Mouse (Mus musculus): ENCODE results near the gene Yjefn3.

Gene Yjefn3

DNA sequence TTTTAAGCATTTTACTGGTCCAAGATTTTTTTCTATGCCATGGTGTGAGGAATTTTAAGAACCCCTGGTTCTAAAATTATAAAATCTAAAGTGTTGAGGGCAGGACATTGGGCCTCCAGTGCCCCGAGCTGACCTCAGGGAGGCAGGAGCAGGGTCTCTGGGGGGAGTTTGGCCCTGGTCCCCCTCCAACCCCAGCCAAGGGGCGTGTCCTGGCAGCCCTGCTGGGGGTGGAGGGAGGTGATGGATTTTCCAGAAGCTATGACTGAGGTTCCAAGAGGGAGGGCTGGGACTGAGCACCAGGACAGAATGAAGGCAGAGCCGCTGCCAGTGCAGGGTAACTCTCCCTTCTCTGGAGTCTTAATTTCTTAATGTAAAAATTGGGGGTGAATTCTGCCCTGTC is 24.5 kb downstream of the Yjefn3 start:
- no peak for DNase-seq

DNA sequence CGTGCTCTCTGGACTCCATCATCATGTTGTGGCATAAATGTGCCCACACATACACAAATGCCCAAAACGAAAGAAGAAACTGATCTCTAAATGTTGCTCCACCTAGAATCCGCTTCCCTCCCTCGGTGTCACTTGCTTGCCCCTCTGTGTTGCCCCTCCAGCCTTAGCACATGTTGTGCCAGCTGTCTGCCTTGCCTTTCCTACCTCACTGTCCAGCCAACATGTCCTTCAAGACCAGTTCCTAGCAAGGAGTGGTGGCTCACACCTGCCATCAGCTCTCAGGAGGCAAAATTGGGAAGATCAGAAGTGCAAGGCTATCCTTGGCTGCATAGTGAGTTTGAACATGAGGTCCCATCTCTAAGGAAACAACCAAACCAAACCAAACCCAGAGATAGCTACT is 25.1 kb downstream of the Yjefn3 start:
- DNase-seq = no peak

- DNase-seq = no peak
These were observed 25.5 kb downstream of the Yjefn3 start for GRCm38 (mm10) chr8:69876967-69877366.

DNA sequence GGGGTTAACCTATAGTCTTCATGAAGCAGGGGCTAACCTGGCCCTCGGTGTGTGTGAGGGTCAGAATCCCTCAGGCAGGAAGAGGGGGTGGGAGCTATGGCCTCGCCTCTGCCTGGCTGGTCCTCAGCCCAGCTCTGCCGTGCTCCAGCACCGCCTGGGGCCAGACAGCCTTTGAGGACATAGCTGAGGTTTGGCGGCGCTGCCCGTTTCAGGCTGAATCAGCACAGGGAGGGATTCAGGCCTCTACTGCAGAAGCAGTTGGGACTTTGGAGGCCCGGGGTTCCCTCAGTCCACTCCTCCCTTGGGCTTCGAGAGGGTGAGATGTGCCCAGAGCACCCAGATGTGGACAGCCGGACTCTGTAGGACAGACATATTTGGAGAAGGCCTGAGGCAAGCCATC is 26.4 kb downstream of the Yjefn3 start:
- no peak for DNase-seq

DNA sequence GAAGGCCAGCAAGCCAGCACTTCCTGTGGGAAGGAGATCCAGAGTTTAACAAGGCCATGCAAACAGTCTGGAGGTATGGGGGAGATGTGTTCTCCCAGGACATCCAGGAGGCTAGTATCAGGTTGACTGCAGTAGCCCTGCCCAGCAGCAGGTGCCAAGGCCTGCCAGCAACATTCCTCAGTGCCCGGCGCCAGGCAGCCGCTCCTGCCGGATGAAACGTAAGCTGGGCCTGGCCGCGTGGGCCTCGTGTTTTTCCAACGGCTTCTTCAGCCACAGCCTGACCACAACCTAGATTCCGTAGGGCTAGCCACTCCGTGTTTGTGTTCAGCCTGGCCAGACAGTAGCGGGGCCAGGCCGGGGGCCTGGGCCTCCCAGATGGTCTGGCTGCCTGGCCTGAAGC is 27.9 kb downstream of the Yjefn3 start:
- no peak for DNase-seq

GRCm38 (mm10) chr8:69874155-69874554 is 28.4 kb downstream of the Yjefn3 start:
- DNase-seq = peak; percentile 73 to 74

DNA sequence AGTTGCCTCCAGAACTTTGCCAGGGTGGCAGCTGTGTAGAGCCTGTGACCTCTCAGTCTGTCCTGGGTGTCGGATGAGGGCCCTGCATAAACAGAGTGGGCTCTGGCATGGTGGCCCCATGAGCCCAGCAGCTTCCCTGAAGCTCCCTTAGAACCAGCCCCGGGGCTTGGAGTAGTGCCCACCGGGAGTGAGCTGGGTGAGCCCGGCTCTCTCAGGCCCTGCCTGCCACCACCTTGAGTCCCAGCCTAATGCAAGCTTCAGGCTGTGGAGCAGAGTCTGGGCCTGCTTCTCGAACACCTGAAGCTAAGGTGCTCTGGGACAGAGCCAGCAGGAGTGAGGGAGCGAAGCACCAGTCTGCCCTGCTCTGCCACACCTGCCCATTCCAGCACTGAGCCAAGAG is 31.6 kb downstream of the Yjefn3 start:
- DNase-seq = no peak

GRCm38 (mm10) chr8:69870003-69870765 is 32.3 kb downstream of the Yjefn3 start:
- no peak for DNase-seq

GRCm38 (mm10) chr8:69867696-69868326 is 34.7 kb downstream of the Yjefn3 start:
- no peak for DNase-seq

DNA sequence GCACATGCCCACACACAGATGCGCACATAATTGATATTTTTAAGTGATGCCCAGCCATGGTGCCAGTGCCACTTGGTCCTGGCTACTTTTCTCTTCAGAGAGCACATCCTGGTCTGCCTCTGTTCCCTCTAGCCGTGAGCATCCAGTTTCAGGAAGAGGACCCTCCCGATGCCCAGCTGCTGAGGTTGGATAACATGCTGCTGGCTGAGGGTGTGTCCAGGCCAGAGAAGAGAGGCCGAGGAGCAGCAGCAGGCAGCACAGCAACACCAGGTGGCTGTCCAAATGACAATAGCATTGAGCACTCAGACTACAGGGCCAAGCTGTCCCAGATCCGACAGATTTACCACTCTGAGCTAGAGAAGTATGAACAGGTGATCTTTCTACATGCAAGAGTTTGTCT is 38.3 kb downstream of the Yjefn3 start:
- no peak for DNase-seq

DNA sequence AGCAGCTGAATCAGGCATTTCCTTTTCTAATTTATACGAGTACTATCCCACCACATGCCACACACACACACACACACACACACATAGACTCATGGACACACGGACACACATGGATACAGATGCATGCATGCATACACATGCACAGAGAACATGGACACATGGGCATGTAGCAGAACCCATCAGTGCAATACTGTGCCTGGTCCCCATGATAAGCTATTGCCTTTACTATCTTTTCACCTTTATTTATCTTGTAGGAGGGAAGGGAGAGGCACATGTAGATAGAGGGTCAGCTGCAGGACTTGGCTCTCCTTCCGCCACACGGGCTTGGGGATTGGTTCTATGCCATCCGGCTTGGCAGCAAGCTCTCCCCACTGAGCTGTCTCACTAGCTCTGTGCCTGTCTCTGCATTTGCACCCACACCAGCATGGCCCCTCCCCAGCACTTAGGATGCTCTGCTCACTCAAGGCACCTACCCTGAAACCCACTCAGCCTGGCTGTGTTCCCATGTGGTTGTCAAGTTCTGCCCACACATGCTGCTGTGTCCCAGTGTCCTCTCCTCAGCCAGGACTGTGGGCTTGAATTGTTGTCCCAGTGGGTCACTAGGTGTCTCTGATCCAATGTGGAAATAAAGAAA is 39.0 kb downstream of the Yjefn3 start:
- DNase-seq = no peak

GRCm38 (mm10) chr8:69861251-69861650 is 41.3 kb downstream of the Yjefn3 start:
- no peak for DNase-seq

- no peak for DNase-seq
These were observed 41.7 kb downstream of the Yjefn3 start for GRCm38 (mm10) chr8:69860807-69861206.

- no peak for DNase-seq
These were observed 48.6 kb downstream of the Yjefn3 start for GRCm38 (mm10) chr8:69853869-69854268.

- DNase-seq = no peak
These were observed 51.5 kb downstream of the Yjefn3 start for GRCm38 (mm10) chr8:69850926-69851506.

DNA sequence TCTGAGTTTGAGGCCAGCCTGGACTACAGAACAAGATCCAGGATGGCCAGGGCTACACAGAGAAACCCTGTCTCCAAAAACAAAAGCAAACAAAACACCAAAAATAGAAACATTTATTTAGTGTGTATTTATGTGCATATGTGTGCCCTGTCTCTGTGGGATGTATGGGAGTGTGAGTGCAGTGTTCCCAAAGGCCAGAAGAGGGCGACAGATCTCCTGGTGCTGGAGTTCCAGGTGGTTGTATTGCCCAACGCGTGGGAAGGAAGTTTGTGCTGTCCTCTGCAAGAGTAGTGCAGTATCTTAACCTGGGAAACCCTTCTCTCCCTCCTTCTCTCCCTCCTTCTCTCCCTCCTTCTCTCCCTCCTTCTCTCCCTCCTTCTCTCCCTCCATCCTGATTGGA is 52.6 kb downstream of the Yjefn3 start:
- DNase-seq = no peak

DNA sequence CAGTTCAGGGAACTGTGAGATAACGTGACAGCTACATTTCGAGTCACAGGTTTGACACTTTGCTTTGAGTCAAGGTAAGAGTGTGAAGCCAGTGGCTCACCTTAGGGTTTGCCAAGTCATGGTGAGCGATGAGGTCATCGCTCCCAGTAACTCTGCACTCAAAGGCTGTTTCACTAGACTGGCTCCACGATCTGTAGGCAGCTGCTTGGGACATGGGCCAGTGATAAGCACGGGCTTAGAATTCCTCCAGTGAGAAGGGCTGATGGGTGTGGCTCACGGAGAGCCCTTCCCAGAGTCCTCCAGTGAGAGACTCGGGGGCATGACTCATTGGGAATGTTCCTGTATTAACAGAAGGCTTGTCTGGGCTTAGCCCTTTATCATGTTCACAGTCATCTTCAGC is 53.6 kb downstream of the Yjefn3 start:
- no peak for DNase-seq

DNA sequence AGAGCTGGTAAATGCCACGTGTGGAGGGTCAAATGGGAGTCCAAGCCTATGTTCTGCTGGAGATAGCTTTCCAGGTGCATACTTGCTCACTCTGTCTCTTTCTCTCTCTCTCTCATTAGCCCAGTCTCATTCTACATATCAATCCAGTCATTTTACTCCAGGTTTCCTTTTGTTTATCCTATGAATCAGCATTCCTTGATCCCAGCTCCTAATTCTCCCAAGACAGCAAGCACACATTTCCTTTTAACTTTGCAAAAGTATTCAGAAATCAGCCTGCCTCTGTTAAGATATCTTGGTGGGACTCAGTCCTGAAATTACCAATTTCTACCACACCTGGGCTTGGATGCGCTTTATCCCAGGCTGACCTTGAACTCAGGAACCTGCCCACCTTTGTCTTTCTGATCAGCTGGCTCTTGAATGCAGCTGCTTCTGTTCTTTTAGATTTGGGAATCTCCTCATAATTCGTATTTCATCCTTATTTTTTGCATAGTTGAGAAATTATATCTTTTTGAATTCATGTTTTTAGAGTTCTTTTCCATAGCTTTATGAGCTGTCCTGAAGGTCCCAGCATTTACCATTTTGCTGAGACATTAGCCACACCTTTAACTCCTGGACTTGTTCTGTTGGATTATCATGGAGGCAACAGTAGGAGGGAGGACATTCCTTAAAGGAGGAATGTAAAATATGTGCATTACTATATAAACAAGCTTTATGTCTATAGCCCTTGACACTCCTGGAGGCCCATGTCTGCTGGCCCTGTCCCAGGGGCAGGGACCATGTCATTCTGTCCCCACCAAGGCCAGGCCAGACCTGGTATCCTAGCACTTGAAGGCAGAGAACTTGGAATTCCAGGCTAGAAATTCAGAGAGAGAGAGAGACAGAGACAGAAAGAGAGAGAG is 55.1 kb downstream of the Yjefn3 start:
- no peak for DNase-seq

Data from B cell, adult 2 months (primary cell).